Mouse (Mus musculus) induced T-regulatory cell, adult 2 months (primary cell): ENCODE data around the gene Cdh13.

ENCODE experiments used
- DNase-seq: peaks from one replicate; pipeline ENCODE4 v3.0.0-alpha.2; 2012; ENCODE audit warnings: low read depth

Cdh13 gene

GRCm38 (mm10) chr8:118569366-118569765 lies 285.8 kb downstream of the Cdh13 start:
- no peak for DNase-seq

- no peak for DNase-seq
Observed at GRCm38 (mm10) chr8:118581256-118581655, 297.7 kb downstream of the Cdh13 start.

GRCm38 (mm10) chr8:118582185-118582584 lies 298.7 kb downstream of the Cdh13 start:
- no peak for DNase-seq

- no peak for DNase-seq
Observed at GRCm38 (mm10) chr8:118587981-118588380, 304.4 kb downstream of the Cdh13 start.

GRCm38 (mm10) chr8:118596816-118597215 lies 313.3 kb downstream of the Cdh13 start:
- DNase-seq = no peak

- no peak for DNase-seq
Observed at GRCm38 (mm10) chr8:118601376-118601775, 317.8 kb downstream of the Cdh13 start.

GRCm38 (mm10) chr8:118602074-118602473 lies 318.5 kb downstream of the Cdh13 start:
- DNase-seq = no peak

- DNase-seq = no peak
Observed at GRCm38 (mm10) chr8:118611551-118611950, 328.0 kb downstream of the Cdh13 start.

GRCm38 (mm10) chr8:118618195-118618594 lies 334.7 kb downstream of the Cdh13 start:
- DNase-seq = no peak

GRCm38 (mm10) chr8:118626425-118626824 lies 342.9 kb downstream of the Cdh13 start:
- DNase-seq = no peak

GRCm38 (mm10) chr8:118627737-118628136 lies 344.2 kb downstream of the Cdh13 start:
- DNase-seq = no peak

GRCm38 (mm10) chr8:118628702-118629101 lies 345.2 kb downstream of the Cdh13 start:
- no peak for DNase-seq

- no peak for DNase-seq
Observed at GRCm38 (mm10) chr8:118635296-118636060, 351.9 kb downstream of the Cdh13 start.

GRCm38 (mm10) chr8:118639606-118640005 lies 356.1 kb downstream of the Cdh13 start:
- DNase-seq = no peak

- DNase-seq = no peak
Observed at GRCm38 (mm10) chr8:118641799-118642198, 358.3 kb downstream of the Cdh13 start.

GRCm38 (mm10) chr8:118648801-118649537 lies 365.4 kb downstream of the Cdh13 start:
- no peak for DNase-seq

- no peak for DNase-seq
Observed at GRCm38 (mm10) chr8:118649981-118650380, 366.4 kb downstream of the Cdh13 start.

GRCm38 (mm10) chr8:118662001-118662829 lies 378.7 kb downstream of the Cdh13 start:
- no peak for DNase-seq

- no peak for DNase-seq
Observed at GRCm38 (mm10) chr8:118665081-118665480, 381.5 kb downstream of the Cdh13 start.

- DNase-seq = no peak
Observed at GRCm38 (mm10) chr8:118667736-118668135, 384.2 kb downstream of the Cdh13 start.

GRCm38 (mm10) chr8:118676233-118676632 lies 392.7 kb downstream of the Cdh13 start:
- DNase-seq = no peak

- no peak for DNase-seq
Observed at GRCm38 (mm10) chr8:118679347-118679746, 395.8 kb downstream of the Cdh13 start.
